Mouse (Mus musculus) embryonic facial prominence, embryonic 12.5 days (tissue): Measurements from ENCODE around the gene L1td1. TPM values are rescaled to one million over a fixed set of nuclear protein-coding genes. Genes with fewer than 3 reads are reported as not detected.

Experiments
- ATAC-seq: fragments of 200-750 bp; cut with Nextera tagmentation; 2 replicates; pipeline ENCODE4 v1.8.0; 2017; ENCODE audit not compliant: insufficient number of reproducible peaks, insufficient read depth, low FRiP score, low TSS enrichment
- H3K27ac ChIP-seq: fragments of 300-500 bp; sonication (generic); 2 replicates; pipeline ENCODE4 v1.5.1; 2016; ENCODE audit warnings: mild to moderate bottlenecking
- H3K27me3 ChIP-seq: fragments of 300-500 bp; sonication (generic); 2 replicates; pipeline ENCODE4 v1.6.1; 2016; ENCODE audit warnings: mild to moderate bottlenecking, moderate library complexity
- H3K36me3 ChIP-seq: fragments of 300-500 bp; sonication (generic); 2 replicates; pipeline ENCODE4 v1.6.1; 2016; ENCODE audit warnings: mild to moderate bottlenecking
- H3K4me1 ChIP-seq: fragments of 300-500 bp; sonication (generic); 2 replicates; pipeline ENCODE4 v1.6.1; 2016
- H3K4me2 ChIP-seq: fragments of 300-500 bp; sonication (generic); replicated peaks from 2 replicates; pipeline ENCODE4 v1.6.1; 2016; ENCODE audit warnings: mild to moderate bottlenecking, moderate library complexity
- H3K4me3 ChIP-seq: fragments of 300-500 bp; sonication (generic); 2 replicates; pipeline ENCODE4 v1.5.1; 2016; ENCODE audit warnings: mild to moderate bottlenecking
- H3K9ac ChIP-seq: fragments of 300-500 bp; sonication (generic); 2 replicates; pipeline ENCODE4 v1.6.1; 2016; ENCODE audit warnings: mild to moderate bottlenecking, moderate library complexity
- H3K9me3 ChIP-seq: fragments of 300-500 bp; sonication (generic); 2 replicates; pipeline ENCODE4 v1.6.1; 2016; ENCODE audit warnings: mild to moderate bottlenecking, moderate library complexity
- WGBS: fragments of 180-500 bp; shearing (Covaris S2); methylation state at CpG from one replicate; pipeline ENCODE4 v1.1.7; 2016; 5-methylcytosine and 5-hydroxymethylcytosine counted together
- polyA plus RNA-seq: library from polyadenylated mRNA; unstranded; fragments of >200 nt; fragmentation: Nextera tagmentation; extraction: Ambion mirVana; gene quantifications from 2 replicates; pipeline ENCODE4 v1.2.1, GENCODE M21; 2016

L1td1 gene
- polyA plus RNA-seq, 1 experiment from 2014 or later: 0.46 TPM

- Histone ChIP-seq H3K36me3 (peaks cover 11% of the 10 kb centered on the region; the same call in 1 of the 2 replicates), H3K9ac (no peak overlapping the region), H3K4me2 (peak overlapping the region; percentile 22), H3K4me3 (no peak overlapping the region), H3K27ac (peak overlapping the region; percentile 76), H3K9me3 (no peaks in the 10 kb centered on the region), H3K4me1 (peaks cover 44% of the 10 kb centered on the region), H3K27me3 (no peaks in the 10 kb centered on the region)
- no peak for ATAC-seq
- 17% methylated on average over 16 of the region's 16 CpGs for WGBS
These were observed 51.7 kb downstream of the L1td1 start for GRCm38 (mm10) chr4:98778219-98778618.

- Histone ChIP-seq H3K4me2 (no peak overlapping the region), H3K9ac (no peak overlapping the region), H3K27me3 (no peaks in the 10 kb centered on the region), H3K36me3 (peaks cover 13% of the 10 kb centered on the region; the same call in 1 of the 2 replicates), H3K9me3 (no peaks in the 10 kb centered on the region), H3K4me1 (peaks cover 27% of the 10 kb centered on the region), H3K27ac (no peak overlapping the region), H3K4me3 (no peak overlapping the region)
- 54% methylated on average over 8 of the region's 8 CpGs for WGBS
- ATAC-seq: no peak
These were observed 59.3 kb downstream of the L1td1 start for GRCm38 (mm10) chr4:98785851-98786250.

- WGBS: 44% methylated on average over 3 of the region's 3 CpGs
- Histone ChIP-seq H3K4me2 (no peak overlapping the region), H3K4me1 (peaks cover 27% of the 10 kb centered on the region), H3K36me3 (peaks cover 13% of the 10 kb centered on the region; the same call in 1 of the 2 replicates), H3K27me3 (no peaks in the 10 kb centered on the region), H3K9me3 (no peaks in the 10 kb centered on the region), H3K27ac (no peak overlapping the region), H3K9ac (no peak overlapping the region), H3K4me3 (no peak overlapping the region)
- no peak for ATAC-seq
These were observed 59.7 kb downstream of the L1td1 start for GRCm38 (mm10) chr4:98786281-98786680.

Other genes with a start within 250 kb of the L1td1 start
- 2.7 and 2.8 TPM in 2 replicates for gene Kank4, start 90.8 kb downstream of the L1td1 start, polyA plus RNA-seq
- gene I0C0044D17Rik, start 97.1 kb downstream of the L1td1 start, polyA plus RNA-seq: not detected in 2 replicates
- 117 and 138 TPM in 2 replicates for gene Usp1, start 197.1 kb downstream of the L1td1 start, polyA plus RNA-seq